Mouse (Mus musculus): ENCODE data around the gene Atp1a1.

The Atp1a1 gene

DNA sequence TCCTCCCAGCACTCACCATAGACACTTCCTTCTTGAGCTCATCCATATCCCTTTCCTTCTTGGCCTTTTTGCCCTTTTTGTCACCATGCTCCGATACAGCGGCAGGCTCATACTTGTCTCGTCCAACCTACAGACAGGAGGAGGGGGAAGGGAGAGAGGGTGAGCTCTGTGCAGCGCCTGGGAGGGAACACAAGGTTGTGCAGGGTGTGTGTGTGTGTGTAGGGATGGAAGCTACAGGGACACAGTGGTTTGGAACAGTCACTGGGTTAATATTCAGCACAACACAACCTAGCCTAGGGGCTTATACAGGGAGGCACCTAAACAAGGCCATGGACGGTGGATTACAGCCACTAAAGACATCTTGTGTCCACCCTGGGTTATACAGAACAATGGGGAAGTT is 9.5 kb downstream of the Atp1a1 start:
- no peak for DNase-seq (ENCODE audit: low spot score in 2 of 2)

DNA sequence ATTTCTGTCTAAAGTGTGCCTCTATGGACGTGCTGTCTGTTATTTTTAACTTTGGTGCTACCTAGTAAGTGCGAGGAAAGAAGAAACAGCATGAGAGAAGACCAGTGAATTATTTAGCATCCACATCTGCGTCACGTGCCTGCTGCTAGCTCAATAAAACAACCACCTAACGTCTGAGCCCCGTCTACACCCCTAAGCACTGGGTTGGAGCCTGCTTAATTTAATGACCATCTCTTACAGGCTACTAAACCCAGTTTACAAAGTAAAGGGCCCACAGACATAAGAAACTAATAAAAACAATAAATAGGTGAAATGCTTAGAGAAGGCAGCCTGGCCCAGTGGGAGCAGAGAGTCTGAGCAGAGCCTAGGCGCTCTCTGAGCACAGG is 11.2 kb downstream of the Atp1a1 start:
- no peak for DNase-seq (ENCODE audit: low spot score in 2 of 2)

DNA sequence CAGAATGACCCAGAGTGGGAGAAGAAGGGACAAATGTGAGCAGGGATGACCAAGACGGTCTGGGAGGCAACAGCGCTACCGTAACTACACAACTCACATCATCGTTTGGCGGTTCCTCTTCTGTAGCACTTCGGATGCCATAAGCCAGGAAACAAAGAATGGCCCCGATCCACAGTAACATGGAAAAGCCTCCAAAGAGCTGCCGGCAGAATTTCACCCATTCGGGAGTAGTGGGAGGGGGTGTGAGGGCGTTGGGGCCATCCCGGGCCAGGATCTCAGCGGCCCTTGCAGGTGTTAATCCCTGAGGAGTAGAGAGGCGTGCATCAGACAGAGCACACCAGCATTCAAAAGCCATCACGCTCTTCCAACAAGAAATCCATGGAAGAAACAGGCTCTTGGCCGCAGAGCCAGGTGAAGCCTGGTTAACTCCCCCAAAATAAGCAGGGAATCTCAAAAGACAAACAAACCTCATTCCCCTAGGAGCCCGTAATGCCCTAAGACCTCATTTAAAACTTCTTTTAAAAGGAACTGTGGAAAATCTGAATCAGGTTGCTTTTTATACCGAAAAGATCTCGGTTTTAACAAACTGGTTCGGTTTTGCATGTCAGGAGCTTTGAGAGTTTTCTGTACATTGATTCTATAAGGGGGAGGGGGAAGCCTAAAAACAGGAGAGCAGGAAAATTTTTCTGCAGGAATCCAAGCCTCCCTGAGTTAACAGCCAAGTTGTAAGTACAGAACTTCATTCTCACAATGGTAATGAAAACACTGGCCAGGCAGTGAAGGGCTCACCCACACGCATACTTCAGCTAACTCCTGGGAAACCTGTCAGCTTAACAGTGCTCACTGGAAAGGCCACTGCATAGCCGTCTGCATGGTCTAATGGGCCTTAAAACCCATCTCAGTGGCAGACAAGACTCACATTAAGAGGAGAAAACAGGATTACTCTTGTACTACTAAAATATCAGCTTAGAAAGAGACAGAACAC is 11.9 kb downstream of the Atp1a1 start:
- no peak for DNase-seq (ENCODE audit: low spot score in 2 of 2)

DNA sequence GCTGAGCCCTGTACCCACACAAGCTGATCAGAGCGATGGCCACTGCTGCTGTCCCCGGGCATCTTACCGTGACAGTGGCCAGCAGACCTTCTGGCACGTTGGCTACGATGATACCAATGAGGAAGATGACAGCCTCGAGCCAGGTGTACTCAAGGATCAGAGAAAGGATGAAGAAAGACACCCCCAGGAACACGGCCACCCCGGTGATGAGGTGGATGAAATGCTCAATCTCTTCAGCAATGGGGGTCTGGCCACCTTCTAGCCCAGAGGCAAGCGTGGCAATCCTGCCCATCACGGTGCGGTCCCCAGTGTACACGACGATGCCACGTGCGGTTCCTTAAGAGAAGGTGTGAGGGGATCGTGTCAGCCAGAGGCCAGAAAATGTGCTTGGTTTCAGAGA is 14.1 kb downstream of the Atp1a1 start:
- DNase-seq (ENCODE audit: low spot score in 2 of 2) = no peak

DNA sequence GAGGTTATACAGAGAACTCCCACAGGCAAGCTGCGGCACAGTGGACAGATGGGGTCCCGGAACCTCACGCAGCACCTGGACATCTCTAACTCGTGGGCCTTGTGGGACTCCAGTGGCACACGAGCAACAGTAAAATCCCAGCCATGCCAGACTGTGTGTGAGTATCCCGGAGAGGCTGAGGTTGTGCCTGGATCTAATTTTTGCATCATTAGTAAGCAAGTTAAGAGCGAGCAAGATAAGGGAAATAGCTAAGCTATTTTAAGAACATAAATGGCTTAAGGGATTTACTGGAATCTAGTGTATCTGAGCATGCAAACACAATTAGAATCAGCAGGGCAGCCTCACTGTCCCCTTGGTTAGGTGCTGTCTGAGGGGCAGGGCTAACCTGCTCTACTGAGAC is 16.2 kb downstream of the Atp1a1 start:
- DNase-seq (ENCODE audit: low spot score in 2 of 2) = no peak

DNA sequence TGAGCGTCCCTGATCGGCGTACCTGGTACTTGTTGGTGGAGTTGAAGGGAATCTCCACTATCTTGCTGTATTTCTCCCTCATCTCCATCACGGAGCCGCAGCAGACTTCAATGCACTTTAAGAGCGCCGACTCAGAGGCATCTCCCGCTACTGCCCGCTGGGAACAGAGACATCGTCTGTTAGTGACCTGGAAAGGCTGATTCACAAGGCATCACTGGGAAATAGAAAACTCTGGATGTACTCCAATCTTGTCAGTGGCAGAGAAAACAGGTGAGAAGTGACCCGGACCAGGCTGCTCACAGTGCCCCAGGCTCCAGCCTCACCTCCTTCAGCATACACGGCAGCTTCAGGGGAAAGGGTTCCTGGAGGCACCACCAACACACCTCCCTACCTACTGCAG is 17.7 kb downstream of the Atp1a1 start:
- DNase-seq (ENCODE audit: low spot score in 2 of 2) = no peak

DNA sequence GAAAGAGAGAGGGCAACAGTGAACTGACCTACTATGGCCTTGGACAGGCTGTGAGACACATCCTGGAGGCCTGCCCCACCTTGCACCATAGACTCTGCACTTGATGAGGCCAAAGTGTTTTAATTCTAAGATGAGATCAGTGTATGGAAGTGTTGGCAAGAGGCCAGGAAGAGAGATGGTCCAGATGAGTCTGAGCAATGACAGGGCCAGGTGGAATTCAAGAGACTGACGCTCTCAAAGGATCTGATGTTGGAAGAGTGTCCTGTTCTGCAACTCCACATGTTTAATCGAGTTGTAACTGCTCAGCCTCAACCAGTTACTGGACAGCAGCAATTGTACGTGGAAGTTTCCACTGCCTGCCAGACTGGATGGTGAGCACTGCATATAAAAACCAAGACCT is 26.4 kb downstream of the Atp1a1 start:
- no peak for DNase-seq (ENCODE audit: low spot score in 2 of 2)

DNA sequence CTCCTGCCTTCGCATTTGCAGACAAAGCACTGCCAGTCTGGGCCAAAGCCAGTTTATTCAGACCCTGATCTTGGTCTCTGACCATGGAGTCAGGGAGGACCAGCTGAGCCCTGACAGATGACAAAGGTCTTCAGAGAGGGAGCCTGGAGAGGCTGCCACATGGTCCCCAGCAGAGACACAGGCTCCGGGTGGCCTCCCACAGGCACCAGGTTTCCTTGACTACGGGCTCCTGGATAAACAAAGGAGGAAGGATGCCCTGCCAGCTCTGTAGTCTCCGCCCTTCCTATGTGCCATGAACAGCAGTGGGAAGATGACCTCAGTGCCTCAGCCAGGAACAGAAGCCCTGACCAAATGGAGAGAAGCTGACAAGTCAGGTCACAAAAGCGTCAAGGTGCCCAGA is 27.1 kb downstream of the Atp1a1 start:
- no peak for DNase-seq (ENCODE audit: low spot score in 2 of 2)

DNA sequence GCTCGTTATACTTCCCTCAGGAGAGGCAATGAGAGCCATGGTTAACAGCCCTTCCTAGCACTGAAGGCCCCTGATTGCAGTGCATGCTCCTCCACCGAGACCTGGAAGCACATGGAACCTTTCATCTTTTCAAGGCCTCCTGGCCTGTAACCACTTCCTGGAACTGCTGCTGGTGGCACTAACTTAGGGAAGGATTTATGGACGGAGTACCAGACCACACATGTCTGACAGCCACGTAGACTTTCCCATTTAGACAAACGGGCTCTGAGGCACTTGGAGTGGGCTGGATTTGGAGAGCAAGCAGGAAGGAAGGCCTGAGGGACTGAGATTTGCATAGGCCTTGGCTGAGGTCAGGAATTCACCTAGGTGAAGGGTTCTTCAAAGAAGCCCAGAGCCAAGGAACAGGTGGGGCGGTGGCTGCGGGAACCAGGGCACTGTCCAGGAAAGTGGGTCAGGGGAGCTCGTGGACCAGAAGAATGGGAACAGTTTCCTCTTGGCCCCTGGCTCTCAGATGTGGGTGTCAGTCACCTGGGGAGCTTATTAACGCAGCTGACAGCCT is 28.9 kb downstream of the Atp1a1 start:
- no peak for DNase-seq (ENCODE audit: low spot score in 2 of 2)

DNA sequence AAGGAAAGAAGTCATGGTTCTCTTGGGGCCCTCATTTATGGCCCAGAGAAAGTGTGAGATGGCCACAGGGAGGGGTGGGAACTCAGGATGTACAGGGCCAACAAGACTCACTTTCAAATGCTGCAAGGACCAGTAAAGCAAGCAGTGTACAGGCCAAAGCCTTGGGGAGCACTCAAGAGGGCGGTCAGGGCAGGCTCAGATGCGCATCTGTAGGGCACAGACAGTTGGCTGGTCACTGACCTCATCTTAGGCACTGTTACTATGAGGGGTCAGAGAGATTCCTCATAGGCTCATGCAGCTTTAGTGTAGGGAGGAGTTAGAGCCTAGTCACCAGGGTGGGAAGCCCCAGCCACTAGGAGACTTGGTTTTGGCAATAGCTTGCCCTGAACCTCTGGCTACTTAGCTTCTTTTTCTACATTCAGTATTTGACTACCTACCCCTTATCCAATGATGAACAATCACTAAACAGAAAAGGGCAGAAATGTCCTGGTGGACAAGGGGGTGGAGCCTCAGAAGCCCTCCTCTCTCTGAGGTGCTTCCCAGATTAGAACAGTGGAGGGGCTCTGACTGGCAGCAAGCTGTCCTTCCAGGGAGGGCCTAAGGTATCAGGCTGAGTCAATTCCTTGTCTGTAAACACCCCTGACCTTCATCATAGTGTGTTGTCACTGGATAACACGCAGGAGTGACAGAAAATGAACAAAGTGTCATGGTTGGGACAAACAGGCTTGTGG is 29.9 kb downstream of the Atp1a1 start:
- DNase-seq (ENCODE audit: low spot score in 2 of 2) = no peak

DNA sequence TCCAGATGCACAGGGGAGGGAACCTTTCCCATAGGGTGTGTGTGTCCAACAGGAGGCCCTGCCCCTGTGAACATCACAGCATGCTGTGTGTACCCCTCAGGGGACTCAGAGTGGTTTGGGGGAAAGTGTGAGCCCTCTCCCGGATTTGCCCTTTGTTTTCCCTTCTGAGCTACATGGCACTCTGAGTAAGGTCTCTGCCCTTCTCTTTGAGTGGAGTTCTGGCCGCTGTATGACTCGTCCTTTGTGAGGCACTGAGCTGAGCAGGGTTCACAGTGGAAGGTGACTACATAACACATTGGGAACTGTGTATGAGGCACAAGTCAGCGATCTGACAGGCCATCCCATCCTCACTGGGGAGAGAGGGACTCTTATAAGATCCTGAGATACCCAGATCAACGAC is 31.5 kb downstream of the Atp1a1 start:
- no peak for DNase-seq (ENCODE audit: low spot score in 2 of 2)

DNA sequence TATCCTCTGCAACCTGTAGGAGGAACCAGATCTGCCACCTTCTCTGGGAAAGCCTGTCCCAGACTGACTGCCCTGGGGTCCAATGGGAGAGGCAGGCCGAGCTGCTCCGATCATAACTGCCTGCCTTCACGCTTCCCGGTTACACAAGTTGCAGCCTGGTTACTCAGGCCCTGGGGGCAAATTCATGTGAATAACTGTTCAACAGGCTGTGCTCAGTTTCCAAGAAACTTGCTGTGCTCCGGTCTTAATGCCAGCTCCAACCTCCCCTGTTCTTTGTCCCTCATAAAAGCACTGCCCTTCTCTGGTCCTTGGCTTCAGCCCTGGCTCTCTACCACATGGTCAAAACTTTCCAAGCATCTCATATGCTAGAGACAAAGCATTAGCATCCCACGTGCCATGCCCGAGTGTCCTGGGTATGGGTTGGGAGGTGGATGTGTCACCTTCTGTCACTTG is 32.3 kb downstream of the Atp1a1 start:
- DNase-seq (ENCODE audit: low spot score in 2 of 2) = no peak

DNA sequence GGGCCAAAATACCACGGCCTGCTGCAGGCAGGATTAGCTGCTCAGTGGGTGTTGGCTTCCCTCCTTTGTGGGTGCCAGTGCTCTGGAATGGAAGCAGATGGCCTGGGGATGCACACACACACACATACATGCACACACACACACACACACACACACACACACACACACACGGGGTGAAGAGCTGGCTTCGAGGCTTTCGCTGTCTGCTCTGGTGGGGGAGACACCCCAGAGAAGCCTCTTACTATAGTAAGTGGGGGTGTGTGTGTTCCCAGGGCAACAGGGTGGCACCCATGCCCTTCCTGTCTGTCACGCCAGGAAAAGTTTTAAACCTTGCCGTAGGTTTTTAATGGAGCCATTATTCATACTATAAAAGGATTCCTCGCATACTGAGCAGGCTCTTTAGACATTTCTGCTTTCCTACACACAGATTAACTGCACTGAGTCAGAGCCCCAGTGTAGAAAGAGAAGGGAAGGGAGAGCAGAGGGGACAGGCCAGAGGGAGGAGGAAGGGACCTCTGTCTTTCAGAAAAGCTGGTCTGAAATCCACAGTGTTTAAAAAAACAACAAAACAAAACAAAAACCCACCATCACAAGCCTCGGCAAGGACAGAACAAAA is 32.9 kb downstream of the Atp1a1 start:
- DNase-seq (ENCODE audit: low spot score in 2 of 2) = no peak

DNA sequence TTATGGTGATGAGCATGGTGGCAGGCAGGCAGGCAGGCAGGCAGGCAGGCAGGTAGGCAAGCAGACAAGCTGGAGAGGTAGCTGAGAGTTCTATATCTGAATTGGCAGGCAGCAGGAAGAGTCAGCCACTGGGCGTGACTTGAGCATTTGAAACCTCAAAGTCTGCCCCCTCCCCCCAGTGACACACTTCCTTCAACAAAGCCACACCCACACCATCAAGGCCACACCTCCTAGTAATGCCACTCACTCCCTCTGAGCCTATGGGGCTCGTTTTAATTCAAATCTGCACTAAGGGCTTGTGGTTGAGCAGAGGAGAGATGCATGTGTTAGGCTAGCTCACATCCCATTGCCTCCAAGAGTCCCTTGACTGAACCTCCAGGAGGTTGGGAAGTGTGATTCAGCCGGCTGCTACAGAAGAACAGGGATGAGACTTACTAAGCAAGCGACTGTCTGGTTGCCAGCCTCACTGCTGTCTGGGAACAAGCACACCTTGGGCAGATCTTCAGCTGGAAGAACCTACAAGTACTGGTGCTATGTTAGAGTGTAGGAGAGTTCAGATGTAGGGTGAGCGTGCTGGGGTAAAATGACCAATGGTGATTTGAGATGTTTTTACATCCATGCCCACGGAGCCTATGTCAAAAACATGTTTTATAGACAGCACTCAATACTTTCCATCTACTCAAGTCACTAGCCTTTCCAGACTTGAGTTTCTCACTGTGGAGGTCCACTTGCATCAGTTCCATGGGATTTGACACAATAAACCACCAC is 33.6 kb downstream of the Atp1a1 start:
- DNase-seq (ENCODE audit: low spot score in 2 of 2) = no peak

DNA sequence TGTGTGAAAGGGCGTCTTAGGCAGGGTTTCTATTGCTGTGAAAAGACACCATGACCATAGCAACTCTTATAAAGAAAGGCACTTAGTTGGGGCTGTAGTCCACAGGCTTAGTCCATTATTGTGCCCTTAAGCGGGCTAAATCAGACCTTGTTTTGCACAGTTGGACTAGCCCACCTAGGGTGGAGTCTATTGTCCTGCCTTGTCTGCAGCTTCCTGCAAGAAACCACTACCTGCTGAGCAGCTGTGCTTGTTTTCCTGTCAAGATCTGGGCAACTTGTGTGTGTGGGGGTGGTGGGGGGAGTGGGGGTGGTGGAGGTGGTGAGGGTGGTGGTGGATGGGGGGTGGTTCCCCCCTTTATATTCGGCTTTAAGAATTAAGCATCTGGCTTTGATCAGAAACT is 34.2 kb downstream of the Atp1a1 start:
- no peak for DNase-seq (ENCODE audit: low spot score in 2 of 2)

DNA sequence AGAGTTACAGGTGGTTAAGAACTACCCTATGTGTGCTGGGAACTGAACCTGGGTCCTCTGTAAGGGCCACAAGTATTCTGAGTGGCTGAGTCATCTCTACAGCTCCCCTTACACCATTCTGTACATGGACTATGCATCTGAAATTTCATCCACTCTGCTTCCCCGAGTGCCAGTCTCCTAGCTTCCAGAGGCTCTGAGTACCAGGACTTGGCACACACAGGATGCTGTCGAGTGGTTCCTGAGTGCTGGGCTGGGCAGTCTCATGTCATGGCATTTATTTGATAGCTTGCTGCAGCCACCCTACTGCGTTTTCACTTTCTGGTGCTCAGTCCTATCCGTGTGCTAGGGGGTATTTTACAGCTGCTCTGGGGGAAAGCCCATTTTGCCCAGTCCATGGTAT is 35.9 kb downstream of the Atp1a1 start:
- DNase-seq (ENCODE audit: low spot score in 2 of 2) = no peak

DNA sequence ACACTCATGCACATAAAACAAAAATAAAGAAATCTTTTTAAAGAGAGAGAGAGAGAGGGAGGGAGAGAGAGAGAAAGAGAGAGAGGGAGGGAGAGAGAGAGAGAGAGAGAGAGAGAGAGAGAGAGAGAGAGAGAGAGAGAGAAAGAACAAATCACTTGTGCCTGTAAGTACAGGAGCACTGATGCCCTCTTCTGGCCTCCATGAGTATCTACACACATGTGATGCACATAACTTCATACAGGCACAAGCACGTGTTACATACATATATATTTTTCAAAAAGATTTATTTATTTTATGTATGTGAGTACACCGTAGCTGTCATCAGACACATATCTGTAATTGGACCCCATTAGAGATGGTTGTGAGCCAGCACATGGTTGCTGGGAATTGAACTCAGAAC is 40.5 kb downstream of the Atp1a1 start:
- DNase-seq (ENCODE audit: low spot score in 2 of 2) = no peak

DNA sequence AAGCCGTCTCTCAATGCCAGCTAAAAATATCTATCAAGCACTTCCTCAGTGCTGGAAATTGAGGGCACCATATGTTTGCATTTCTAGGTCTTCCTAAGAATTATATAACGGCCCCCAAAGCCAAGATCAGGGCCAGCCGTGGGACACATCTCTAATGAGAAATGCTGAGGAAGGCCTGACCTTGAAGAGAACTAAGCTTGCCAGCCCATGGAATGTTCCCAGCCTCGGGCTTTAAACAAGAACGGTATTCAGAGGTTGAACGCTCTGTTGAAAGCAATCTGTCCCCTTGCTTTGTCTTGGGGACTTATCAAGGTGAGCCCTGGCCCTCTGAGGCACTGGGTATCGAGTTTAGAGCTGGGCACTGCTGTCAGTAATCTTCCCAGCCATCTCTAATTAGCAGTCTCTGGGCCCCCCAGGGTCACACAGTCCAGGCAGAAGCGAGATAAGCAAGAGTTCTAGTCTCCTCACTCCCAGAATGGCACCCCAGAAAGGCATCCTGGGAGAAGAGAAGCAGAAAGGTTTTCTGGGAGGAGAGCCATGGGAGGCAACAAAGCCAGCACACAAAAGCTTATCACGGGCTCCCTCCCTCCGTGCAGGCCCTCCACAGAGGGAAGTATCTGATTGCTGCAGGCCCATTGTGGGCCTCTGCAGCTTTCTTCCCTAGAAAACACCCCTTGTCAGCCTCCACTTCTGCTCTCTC is 41.8 kb downstream of the Atp1a1 start:
- no peak for DNase-seq (ENCODE audit: low spot score in 2 of 2)

DNA sequence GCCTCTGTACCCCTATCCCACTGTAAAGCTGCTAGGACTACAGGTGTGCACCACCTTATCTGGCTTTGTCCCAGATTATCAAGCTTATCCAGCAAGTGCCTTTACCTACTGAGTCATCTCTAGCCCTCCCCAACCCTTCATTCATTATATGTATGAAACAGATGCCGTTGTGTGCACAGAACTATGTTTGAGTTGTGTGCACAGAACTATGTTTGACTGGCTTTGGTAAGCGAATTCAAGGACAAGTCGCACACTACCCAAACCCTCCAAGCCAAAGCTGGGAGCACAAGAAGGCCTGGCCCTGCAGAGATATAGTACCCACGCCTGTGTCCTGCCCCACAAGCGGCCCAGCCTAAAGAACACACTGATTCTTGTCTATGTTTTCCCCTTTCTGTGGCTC is 42.5 kb downstream of the Atp1a1 start:
- DNase-seq (ENCODE audit: low spot score in 2 of 2) = no peak

DNA sequence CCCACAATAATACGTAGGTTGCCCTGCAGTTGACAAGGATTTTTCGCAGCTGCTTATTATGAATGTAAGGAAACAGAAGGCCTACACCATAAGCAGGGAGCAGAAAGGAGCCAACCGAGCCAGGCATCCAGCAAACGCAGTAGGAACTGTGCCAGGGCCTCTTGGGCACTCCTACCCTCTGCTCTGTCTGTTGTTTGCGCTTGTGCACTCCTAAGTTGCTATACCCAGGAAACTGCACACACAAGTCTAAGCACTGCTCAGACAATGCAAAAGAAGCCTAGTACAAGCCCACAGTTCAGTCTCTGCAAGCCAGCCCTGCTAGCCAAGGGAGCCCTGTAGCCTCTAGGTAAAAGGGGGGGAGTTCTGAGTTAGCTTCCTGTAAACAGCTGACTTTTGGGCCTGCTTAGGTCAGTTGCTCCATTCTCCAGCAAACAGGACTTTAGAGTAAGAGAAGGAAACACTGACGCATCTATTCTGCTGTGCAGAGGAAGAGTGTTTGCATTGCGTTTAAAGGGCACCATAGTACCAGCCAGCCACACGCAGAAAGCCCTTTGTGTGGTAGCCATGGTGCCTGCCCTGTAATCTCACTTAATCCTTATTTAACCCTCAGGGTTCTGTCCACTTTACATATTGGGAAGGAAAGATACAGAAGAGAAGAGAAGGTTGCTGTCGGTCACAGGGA is 43.5 kb downstream of the Atp1a1 start:
- DNase-seq (ENCODE audit: low spot score in 2 of 2) = no peak

Measured in right cerebral cortex, postnatal 36 days (tissue).